ENCODE assay signal across 7 mouse cellular contexts in the genomic region with DNA sequence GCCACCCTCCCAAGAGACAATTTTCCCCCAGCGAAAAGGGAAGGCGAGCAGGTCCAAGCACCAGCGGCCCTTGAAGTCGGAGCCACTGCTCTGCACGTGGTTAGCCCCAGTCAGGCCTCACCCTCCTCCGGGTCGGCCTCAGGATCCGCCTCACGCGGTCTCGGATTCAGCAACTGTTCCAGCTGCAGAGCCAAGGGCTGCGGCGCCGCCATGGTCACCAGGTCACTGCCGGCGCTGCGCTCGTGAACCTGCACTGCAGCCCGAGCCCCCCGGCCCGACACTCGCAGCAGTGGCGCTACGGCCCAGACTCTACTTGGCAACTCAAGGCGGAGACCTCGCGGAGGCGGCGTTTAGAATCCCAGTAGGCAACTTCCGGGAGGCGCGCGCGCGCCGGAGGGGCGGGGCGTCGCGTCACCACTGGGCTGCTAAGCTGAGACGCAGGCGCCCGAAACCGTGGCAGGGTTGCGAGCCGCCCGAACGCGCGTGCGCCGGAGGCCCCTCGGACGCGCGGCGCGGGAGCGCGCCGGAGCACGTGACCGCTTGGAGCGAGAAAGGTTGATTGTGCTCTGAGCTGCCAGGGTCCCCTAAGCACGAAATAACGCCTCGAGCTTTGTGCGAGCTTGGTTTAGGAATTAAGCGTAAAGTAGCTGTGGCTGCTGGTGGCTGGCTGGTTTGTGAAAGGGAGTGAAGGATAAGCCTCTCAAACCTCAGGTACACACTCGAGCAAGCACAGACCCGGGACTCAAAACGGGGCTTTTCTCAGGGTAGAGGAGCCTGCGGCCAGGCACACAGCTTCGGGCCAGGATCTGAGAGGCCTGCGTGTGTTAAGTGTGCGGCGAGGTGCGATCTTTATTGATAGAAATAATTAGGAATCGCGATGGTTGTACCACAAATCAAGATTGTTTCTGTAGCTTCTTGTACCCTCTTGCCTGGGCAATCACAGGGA. TPM values are rescaled to one million over a fixed set of nuclear protein-coding genes. Genes with fewer than 3 reads are reported as not detected.
DNase-seq lines count a peak whose midpoint lies in the region; ATAC-seq lines count a peak whose summit lies in the region.

Gene Aatf (minus strand): TSS at position 352 of the 946 bp plus-strand sequence.

- H3K9ac ChIP-seq in intestine, embryonic 15.5 days: peak within 1 kb of the TSS; percentile 70

- peak within 1 kb of the TSS; percentile 63 for H3K4me3 ChIP-seq in intestine, embryonic 15.5 days (replicated peaks)
- peak within 1 kb of the TSS; percentile 72 for H3K4me3 ChIP-seq in midbrain, embryonic 10.5 days

- ATAC-seq in intestine, embryonic 15.5 days: peak; percentile 99

- peak within 1 kb of the TSS; percentile 88 for H3K4me2 ChIP-seq in intestine, embryonic 15.5 days (replicated peaks)

- under 1% methylated on average over 80 of the region's 80 CpGs for WGBS in intestine, embryonic 15.5 days
- WGBS in midbrain, embryonic 10.5 days: under 1% methylated on average over 80 of the region's 80 CpGs

- 0 out of 2 replicates have a peak, but pooled peaks cover 6% of the 10 kb centered on the region for H3K36me3 ChIP-seq in intestine, embryonic 15.5 days
- peaks cover 32% of the 10 kb centered on the region for H3K36me3 ChIP-seq in midbrain, embryonic 10.5 days

- peaks cover 28% of the 10 kb centered on the region for H3K27me3 ChIP-seq in intestine, embryonic 15.5 days (replicated peaks)
- H3K27me3 ChIP-seq in midbrain, embryonic 10.5 days (ENCODE audit: low read depth, poor library complexity, severe bottlenecking): peaks cover 46% of the 10 kb centered on the region

- intact Hi-C loops in gastrocnemius, postnatal 36 days (cut with DNase I): no loop called here
- intact Hi-C loops in left cerebral cortex, postnatal 25 days (cut with DNase I): loop anchor here (5.0 kb wide), 2 partner anchors 189 to 279 kb away; no protein-coding TSS in a partner anchor

- H3K27ac ChIP-seq in intestine, embryonic 15.5 days: peak within 1 kb of the TSS; percentile 62; the same call in 1 of the 2 replicates
- peak within 1 kb of the TSS; percentile 88 for H3K27ac ChIP-seq in midbrain, embryonic 10.5 days (replicated peaks)

- DNase-seq in adrenal gland, adult 2 months: peak; percentile 99
- DNase-seq in embryo, embryonic 11.5 days (ENCODE audit: low read depth, low spot score): peak; percentile 99
- DNase-seq in gastrocnemius, postnatal 36 days: peak; percentile 94
- DNase-seq in left cerebral cortex, postnatal 25 days (ENCODE audit: low spot score in 2 of 2): peak; percentile 97 to 98
- DNase-seq in midbrain, embryonic 10.5 days (ENCODE audit: low spot score): peak; percentile 99
- peak; percentile 98 for DNase-seq in right cerebral cortex, postnatal 4 days

- no peaks in the 10 kb centered on the region for H3K4me1 ChIP-seq in intestine, embryonic 15.5 days (replicated peaks)
- peaks cover 26% of the 10 kb centered on the region for H3K4me1 ChIP-seq in midbrain, embryonic 10.5 days

- H3K9me3 ChIP-seq in intestine, embryonic 15.5 days: no peaks in the 10 kb centered on the region
- H3K9me3 ChIP-seq in midbrain, embryonic 10.5 days (replicated peaks): no peaks in the 10 kb centered on the region

RNA-seq across cellular contexts. Expression of gene Aatf, which starts in this region (rescaled TPM):
- total RNA-seq in adrenal gland, adult 2 months (2021): 10 to 100 TPM; 21.1 to 24.8 TPM
- 4.1 and 7.2 TPM in 2 replicates for polyA plus RNA-seq in adrenal gland, adult 2 months (2012; rRNA removed)
- total RNA-seq in gastrocnemius, postnatal 36 days (2021): 10 to 100 TPM; 10.8 to 14.9 TPM
- polyA plus RNA-seq in intestine, embryonic 15.5 days (2015; fragmentation: Nextera tagmentation; extraction: Ambion mirVana): 61.6 and 63.3 TPM in 2 replicates
- 10 to 100 TPM; 17.7 to 22.5 TPM for total RNA-seq in left cerebral cortex, postnatal 25 days (2021)
- polyA plus RNA-seq in midbrain, embryonic 10.5 days (2016; fragmentation: Nextera tagmentation; extraction: Ambion mirVana): 56.4 and 57.8 TPM in 2 replicates

Comparison
In these comparisons a context has a peak if more than half of its experiments do, and no peak if none do; other contexts are left out.
1. Peak in every context shown above with its lines: DNase-seq, ATAC-seq, H3K4me3 ChIP-seq and H3K27ac ChIP-seq.